Mouse (Mus musculus) myocyte (in vitro differentiated cells): Measurements from ENCODE around the gene Ptpn3.

Experiments used
- E2F4 ChIP-seq: IDR thresholded peaks from one replicate; pipeline ENCODE4 v1.6.1; 2011; ENCODE audit warnings: mild to moderate bottlenecking, control low read depth, moderate library complexity; ENCODE audit not compliant: insufficient read depth
- MAX ChIP-seq: IDR thresholded peaks from one replicate; pipeline ENCODE4 v1.6.1; 2011; ENCODE audit warnings: low read depth, mild to moderate bottlenecking, control low read depth
- MYOD1 ChIP-seq, 3 experiments: IDR thresholded peaks; one replicate each; pipeline ENCODE4 v1.6.1; 2011; ENCODE audit warnings: control low read depth in 2 of 3, low read depth in 2 of 3, mild to moderate bottlenecking in 2 of 3, moderate library complexity in 1 of 3; ENCODE audit not compliant: insufficient read length in 2 of 3, control insufficient read depth in 1 of 3
- MYOG ChIP-seq, 3 experiments: IDR thresholded peaks; one replicate each; pipeline ENCODE4 v1.6.1; 2011; ENCODE audit warnings: control low read depth in 2 of 3, low read depth in 2 of 3, mild to moderate bottlenecking in 2 of 3; ENCODE audit not compliant: insufficient read length in 2 of 3, control insufficient read depth in 1 of 3, insufficient read depth in 1 of 3
- POLR2A ChIP-seq: IDR thresholded peaks from one replicate; pipeline ENCODE4 v1.6.1; 2011; ENCODE audit warnings: low read depth, mild to moderate bottlenecking, control low read depth, moderate library complexity; ENCODE audit not compliant: insufficient read length
- POLR2AphosphoS2 ChIP-seq: IDR thresholded peaks from one replicate; pipeline ENCODE4 v1.6.1; 2011; ENCODE audit warnings: low read depth, control low read depth; ENCODE audit not compliant: insufficient read length
- TCF12 ChIP-seq: IDR thresholded peaks from one replicate; pipeline ENCODE4 v1.6.1; 2011; ENCODE audit warnings: mild to moderate bottlenecking, control low read depth; ENCODE audit not compliant: poor library complexity, insufficient read depth, severe bottlenecking
- TCF3 ChIP-seq: IDR thresholded peaks from one replicate; pipeline ENCODE4 v1.6.1; 2011; ENCODE audit warnings: low read depth, control low read depth; ENCODE audit not compliant: insufficient read length
- USF1 ChIP-seq: IDR thresholded peaks from one replicate; pipeline ENCODE4 v1.6.1; 2011; ENCODE audit warnings: low read depth, mild to moderate bottlenecking, control low read depth, moderate library complexity

- no peak for TF ChIP-seq USF1
- no peak for TF ChIP-seq POLR2A
- TF ChIP-seq TCF3 = no peak
- TF ChIP-seq MAX = no peak
- no peak for TF ChIP-seq MYOG (IDR thresholded peaks at IDR 0.05; ENCODE audit: control insufficient read depth in 1 of 3, insufficient read depth in 1 of 3, insufficient read length in 2 of 3, low read depth in 2 of 3)
- TF ChIP-seq POLR2AphosphoS2 = no peak
- TF ChIP-seq TCF12 = no peak
- TF ChIP-seq E2F4 = no peak
- TF ChIP-seq MYOD1 (IDR thresholded peaks at IDR 0.05; ENCODE audit: control insufficient read depth in 1 of 3, insufficient read length in 2 of 3, low read depth in 2 of 3) = no peak
These were observed 56.8 kb downstream of the Ptpn3 start for GRCm38 (mm10) chr4:57244874-57245273.
